Mouse (Mus musculus) embryonic fibroblast, embryonic 13.5 days (primary cell): Measurements from ENCODE around the gene Zfp629.

ENCODE experiments used
- CTCF ChIP-seq: IDR thresholded peaks from 2 replicates; pipeline ENCODE4 v1.5.1; 2011; ENCODE audit warnings: mild to moderate bottlenecking, control low read depth, low read length, moderate library complexity, borderline replicate concordance; ENCODE audit not compliant: insufficient read depth
- POLR2A ChIP-seq: IDR thresholded peaks from 2 replicates; pipeline ENCODE4 v1.6.1; 2011; ENCODE audit warnings: low read depth, mild to moderate bottlenecking, control low read depth, low read length, moderate library complexity

DNA sequence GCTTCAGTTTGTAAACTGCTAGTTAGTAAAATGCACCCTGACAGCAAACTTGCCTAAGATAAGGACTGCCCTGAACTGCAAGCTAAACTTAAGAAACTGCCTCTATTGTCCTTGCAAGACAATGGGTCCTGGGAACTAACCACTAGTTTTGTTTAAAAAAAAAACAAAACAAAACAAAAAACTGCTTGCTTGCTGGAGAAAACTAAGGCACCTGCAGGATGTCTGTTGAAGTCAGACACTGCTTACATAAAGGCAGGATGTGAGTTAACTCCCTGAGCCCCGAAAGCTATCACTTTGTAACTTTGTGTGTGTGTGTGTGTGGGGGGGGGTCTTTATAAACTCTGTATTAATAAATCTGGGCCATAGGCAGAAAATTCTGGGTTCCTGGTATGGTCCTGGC is 1.3 kb upstream of the Zfp629 start:
- TF ChIP-seq CTCF (no peak), POLR2A (no peak)
